Mouse (Mus musculus) kidney, postnatal 0 days (tissue): ENCODE results near the gene Tbc1d30. TPM values are rescaled to one million over a fixed set of nuclear protein-coding genes. Genes with fewer than 3 reads are reported as not detected.

Source experiments
- ATAC-seq: fragments of 200-750 bp; cut with Nextera tagmentation; replicated peaks from 2 replicates; pipeline ENCODE4 v1.8.0; 2017; ENCODE audit warnings: low read depth, moderate number of reproducible peaks, moderate TSS enrichment, moderate library complexity; ENCODE audit not compliant: low FRiP score
- DNase-seq: peaks from one replicate; pipeline ENCODE4 v3.0.0-alpha.2; 2016; ENCODE audit warnings: low spot score
- H3K27ac ChIP-seq: fragments of 300-500 bp; sonication (generic); 2 replicates; pipeline ENCODE4 v1.5.1; 2014; ENCODE audit warnings: mild to moderate bottlenecking
- H3K27me3 ChIP-seq: fragments of 300-500 bp; sonication (generic); 2 replicates; pipeline ENCODE4 v1.6.1; 2014; ENCODE audit warnings: low read length, mixed read lengths; ENCODE audit not compliant: insufficient read depth
- H3K36me3 ChIP-seq: fragments of 300-500 bp; sonication (generic); 2 replicates; pipeline ENCODE4 v1.6.1; 2014; ENCODE audit warnings: low read length, mixed read lengths; ENCODE audit not compliant: insufficient read depth
- H3K4me1 ChIP-seq: fragments of 300-500 bp; sonication (generic); replicated peaks from 2 replicates; pipeline ENCODE4 v1.6.1; 2014; ENCODE audit warnings: antibody characterized with exemption, low read length, mixed read lengths; ENCODE audit not compliant: insufficient read depth
- H3K4me2 ChIP-seq: fragments of 300-500 bp; sonication (generic); 2 replicates; pipeline ENCODE4 v1.6.1; 2014; ENCODE audit warnings: mild to moderate bottlenecking, low read length, moderate library complexity, mixed read lengths
- H3K4me3 ChIP-seq: fragments of 300-500 bp; sonication (generic); replicated peaks from 2 replicates; pipeline ENCODE4 v1.5.1; 2014; ENCODE audit warnings: low read depth, low read length
- H3K9ac ChIP-seq: fragments of 300-500 bp; sonication (generic); 2 replicates; pipeline ENCODE4 v1.6.1; 2014; ENCODE audit warnings: low read depth, low read length
- H3K9me3 ChIP-seq: fragments of 300-500 bp; sonication (generic); replicated peaks from 2 replicates; pipeline ENCODE4 v1.6.1; 2016; ENCODE audit warnings: low read length, inconsistent platforms, mixed read lengths
- CTCF ChIP-seq: IDR thresholded peaks from 2 replicates; pipeline ENCODE4 v1.5.1; 2016; ENCODE audit warnings: antibody characterized with exemption, low read depth, mild to moderate bottlenecking, moderate library complexity
- WGBS: fragments of 180-500 bp; shearing (Covaris S2); extraction: QIAGEN DNeasy Blood & Tissue Kit; methylation state at CpG from one replicate; pipeline ENCODE4 v1.1.7; 2014; 5-methylcytosine and 5-hydroxymethylcytosine counted together
- polyA plus RNA-seq: library from polyadenylated mRNA; unstranded; fragments of >200 nt; fragmentation: Nextera tagmentation; extraction: Ambion mirVana; gene quantifications from 2 replicates; pipeline ENCODE4 v1.2.1, GENCODE M21; 2015

The Tbc1d30 gene
- polyA plus RNA-seq, 1 experiment from 2014 or later = 0.53 TPM

DNA sequence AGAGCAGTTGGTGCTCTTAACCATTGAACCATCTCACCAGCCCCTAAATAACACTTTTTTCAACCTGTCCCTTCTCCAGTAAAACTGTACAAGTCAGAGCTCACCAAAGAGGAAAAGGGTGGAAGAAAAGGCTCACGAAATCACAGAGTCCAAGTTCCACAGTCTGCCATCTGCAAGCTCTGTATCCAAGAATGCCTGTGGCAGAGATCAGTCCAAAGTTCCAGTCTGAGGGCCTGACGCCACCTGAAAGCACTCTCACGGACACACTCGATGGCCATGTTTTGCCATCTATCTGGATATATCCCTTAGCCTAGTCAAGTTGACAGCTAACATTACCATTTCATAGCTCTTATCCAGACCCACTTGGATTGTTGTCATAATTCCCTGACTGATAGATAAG lies 101.3 kb downstream of the Tbc1d30 start:
- H3K27me3 ChIP-seq = no peaks in the 10 kb centered on the region
- H3K4me3 ChIP-seq = no peak overlapping the region
- no peaks in the 10 kb centered on the region for H3K9me3 ChIP-seq
- H3K9ac ChIP-seq = no peak overlapping the region
- no peaks in the 10 kb centered on the region for H3K4me1 ChIP-seq
- ATAC-seq (no peak), DNase-seq (no peak)
- H3K27ac ChIP-seq = no peak overlapping the region
- TF ChIP-seq CTCF = no peak
- no peak overlapping the region for H3K4me2 ChIP-seq
- WGBS = 93% methylated on average over 4 of the region's 4 CpGs
- no peaks in the 10 kb centered on the region for H3K36me3 ChIP-seq

DNA sequence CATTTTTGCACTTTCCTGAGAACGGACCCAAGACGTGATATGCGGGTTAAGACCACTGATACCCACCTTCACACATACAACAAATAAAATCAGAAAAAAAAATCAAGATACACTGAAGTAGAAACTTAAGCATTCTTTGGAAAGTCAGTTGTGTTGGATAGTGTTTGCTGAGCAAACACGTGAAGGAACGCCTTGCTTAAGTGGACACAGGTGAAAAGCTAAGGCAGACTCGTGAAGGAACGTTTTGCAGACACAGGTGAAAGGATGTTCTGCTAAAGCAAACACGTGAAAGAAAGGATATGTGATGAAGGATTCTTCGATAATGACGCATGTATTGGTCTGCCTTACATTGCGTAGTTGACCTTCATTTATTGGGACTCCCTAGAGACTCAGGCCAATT lies 103.5 kb downstream of the Tbc1d30 start:
- Histone ChIP-seq H3K9me3 (no peaks in the 10 kb centered on the region), H3K27ac (no peak overlapping the region), H3K36me3 (no peaks in the 10 kb centered on the region), H3K27me3 (no peaks in the 10 kb centered on the region), H3K9ac (no peak overlapping the region), H3K4me3 (no peak overlapping the region), H3K4me1 (peaks cover 7% of the 10 kb centered on the region), H3K4me2 (no peak overlapping the region)
- 94% methylated on average over 11 of the region's 11 CpGs for WGBS
- ATAC-seq = no peak
- TF ChIP-seq CTCF = no peak
- no peak for DNase-seq

DNA sequence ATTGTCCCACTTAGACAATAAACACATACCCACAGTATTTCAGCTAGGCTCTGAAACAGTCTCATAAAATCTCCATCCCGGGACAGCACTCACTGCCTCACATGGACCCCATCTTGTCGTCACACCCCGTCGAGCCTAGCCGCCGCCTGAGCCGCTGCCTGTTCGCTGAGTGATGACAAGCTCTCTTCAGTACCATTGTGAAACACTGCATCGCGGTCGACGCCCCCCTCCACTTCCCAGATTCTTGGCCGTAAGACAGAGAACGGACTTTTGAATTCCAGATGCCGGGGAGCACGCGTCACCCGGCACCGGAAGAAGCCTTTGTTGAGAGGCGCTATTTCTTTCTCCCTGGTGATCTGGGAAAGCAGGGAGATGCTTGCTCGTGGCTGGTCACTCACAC lies 104.1 kb downstream of the Tbc1d30 start:
- no peak overlapping the region for H3K4me3 ChIP-seq
- WGBS = 87% methylated on average over 21 of the region's 21 CpGs
- no peak for ATAC-seq
- no peak for DNase-seq
- H3K27ac ChIP-seq = no peak overlapping the region
- no peak overlapping the region for H3K9ac ChIP-seq
- no peak overlapping the region for H3K4me2 ChIP-seq
- no peak for TF ChIP-seq CTCF
- H3K36me3 ChIP-seq = no peaks in the 10 kb centered on the region
- H3K4me1 ChIP-seq = peaks cover 7% of the 10 kb centered on the region
- H3K27me3 ChIP-seq = no peaks in the 10 kb centered on the region
- no peaks in the 10 kb centered on the region for H3K9me3 ChIP-seq

DNA sequence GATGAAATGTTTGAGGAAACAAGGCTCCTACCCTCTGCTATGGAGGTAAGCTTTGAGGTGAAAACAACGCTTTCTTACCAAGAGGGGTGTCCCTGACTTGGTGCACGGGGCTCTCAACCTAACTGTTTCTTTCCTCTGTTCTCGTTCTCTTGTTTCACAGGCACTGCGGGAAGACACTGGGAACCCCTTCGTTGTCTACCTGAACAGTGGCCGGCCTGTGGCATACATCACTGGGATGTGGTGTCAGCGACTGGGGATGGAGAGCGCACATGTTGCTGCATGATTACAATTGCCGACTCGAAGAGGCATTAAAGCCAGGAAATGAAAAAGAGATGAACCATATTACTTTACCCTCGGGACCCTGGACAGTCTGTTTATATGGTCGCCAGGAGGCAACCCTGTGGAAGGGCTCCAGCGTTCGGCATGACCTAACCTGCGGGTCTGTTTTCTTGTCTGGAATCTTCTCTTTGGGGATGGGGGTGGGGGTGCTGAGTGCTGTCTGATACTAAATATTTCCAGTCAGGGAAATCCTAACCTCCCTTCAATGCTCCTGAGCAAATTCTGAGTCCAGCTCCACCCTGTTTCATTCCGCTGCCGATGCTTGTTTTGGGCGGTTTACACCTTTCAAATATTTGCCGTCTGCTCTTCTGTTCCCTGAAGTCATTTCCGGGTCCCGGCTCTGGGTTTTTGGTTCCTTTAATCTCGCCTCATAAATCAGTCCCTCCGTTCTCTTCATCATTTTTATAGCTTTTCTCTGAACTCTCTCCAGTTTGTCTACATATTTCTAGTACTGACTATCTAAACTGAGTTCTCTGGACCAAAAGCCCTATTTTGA lies 107.5 kb downstream of the Tbc1d30 start:
- ATAC-seq = no peak
- Histone ChIP-seq H3K4me2 (0 out of 2 replicates have a peak overlapping the region, but pooled peaks have one; percentile 18), H3K4me3 (no peak overlapping the region), H3K36me3 (no peaks in the 10 kb centered on the region), H3K9ac (no peak overlapping the region), H3K27ac (peak overlapping the region; percentile 42; the same call in 1 of the 2 replicates), H3K27me3 (peaks cover 4% of the 10 kb centered on the region; the same call in 1 of the 2 replicates), H3K9me3 (no peaks in the 10 kb centered on the region), H3K4me1 (peaks cover 7% of the 10 kb centered on the region)
- DNase-seq = peak; percentile 62
- WGBS = 22% methylated on average over 23 of the region's 23 CpGs
- TF ChIP-seq CTCF = no peak

DNA sequence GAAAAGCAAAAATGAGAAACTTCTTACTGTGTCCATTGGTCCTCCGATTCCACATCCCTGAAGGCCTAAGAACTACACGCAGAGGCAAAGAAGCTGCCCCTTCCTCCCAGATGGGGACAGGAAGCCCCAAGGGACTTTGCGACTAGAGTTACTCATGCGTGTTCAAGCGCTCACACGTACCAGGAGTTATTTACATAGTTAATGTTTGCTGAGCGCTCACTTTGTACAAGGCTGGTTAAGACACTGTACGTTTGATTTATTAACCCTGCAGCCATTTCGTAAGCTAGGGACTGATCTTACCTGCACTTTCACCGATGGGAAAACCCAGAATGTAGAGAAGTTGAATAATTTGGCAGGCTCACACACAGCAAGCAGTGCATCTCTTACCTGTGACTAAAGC lies 108.5 kb downstream of the Tbc1d30 start:
- Histone ChIP-seq H3K9me3 (no peaks in the 10 kb centered on the region), H3K4me3 (no peak overlapping the region), H3K27ac (no peak overlapping the region), H3K4me1 (peaks cover 7% of the 10 kb centered on the region), H3K4me2 (no peak overlapping the region; the same call in 1 of the 2 replicates), H3K9ac (no peak overlapping the region), H3K27me3 (peaks cover 4% of the 10 kb centered on the region; the same call in 1 of the 2 replicates), H3K36me3 (no peaks in the 10 kb centered on the region)
- 40% methylated on average over 10 of the region's 10 CpGs for WGBS
- no peak for TF ChIP-seq CTCF
- peak; percentile 64 for DNase-seq
- peak; percentile 85 for ATAC-seq

DNA sequence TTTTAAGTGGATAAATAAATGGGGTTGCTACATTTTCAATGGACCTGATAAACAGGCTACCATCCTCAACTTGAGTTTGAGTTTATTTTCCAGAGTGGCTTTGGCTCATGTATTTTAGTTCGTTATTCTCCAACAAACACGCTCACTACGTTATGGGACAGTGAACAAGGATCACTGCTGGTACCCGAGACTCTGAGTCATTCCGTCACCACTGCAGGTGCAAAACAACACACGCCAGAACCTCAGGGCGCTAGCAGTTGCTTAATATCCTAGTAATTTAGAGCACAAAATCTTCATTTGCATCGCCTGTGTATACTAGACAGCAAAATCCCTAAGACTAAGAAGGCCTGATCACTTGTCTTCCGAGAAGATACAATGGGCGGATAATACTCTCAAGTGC lies 112.0 kb downstream of the Tbc1d30 start:
- no peak for TF ChIP-seq CTCF
- DNase-seq (no peak), ATAC-seq (no peak)
- H3K9me3 ChIP-seq = no peaks in the 10 kb centered on the region
- peaks cover 7% of the 10 kb centered on the region for H3K4me1 ChIP-seq
- no peak overlapping the region for H3K9ac ChIP-seq
- peaks cover 4% of the 10 kb centered on the region; the same call in 1 of the 2 replicates for H3K27me3 ChIP-seq
- H3K27ac ChIP-seq = no peak overlapping the region
- H3K4me3 ChIP-seq = no peak overlapping the region
- 72% methylated on average over 10 of the region's 10 CpGs for WGBS
- H3K4me2 ChIP-seq = no peak overlapping the region
- H3K36me3 ChIP-seq = no peaks in the 10 kb centered on the region
